Comparison of ENCODE assay signal across 8 mouse cellular contexts in the genomic region with DNA sequence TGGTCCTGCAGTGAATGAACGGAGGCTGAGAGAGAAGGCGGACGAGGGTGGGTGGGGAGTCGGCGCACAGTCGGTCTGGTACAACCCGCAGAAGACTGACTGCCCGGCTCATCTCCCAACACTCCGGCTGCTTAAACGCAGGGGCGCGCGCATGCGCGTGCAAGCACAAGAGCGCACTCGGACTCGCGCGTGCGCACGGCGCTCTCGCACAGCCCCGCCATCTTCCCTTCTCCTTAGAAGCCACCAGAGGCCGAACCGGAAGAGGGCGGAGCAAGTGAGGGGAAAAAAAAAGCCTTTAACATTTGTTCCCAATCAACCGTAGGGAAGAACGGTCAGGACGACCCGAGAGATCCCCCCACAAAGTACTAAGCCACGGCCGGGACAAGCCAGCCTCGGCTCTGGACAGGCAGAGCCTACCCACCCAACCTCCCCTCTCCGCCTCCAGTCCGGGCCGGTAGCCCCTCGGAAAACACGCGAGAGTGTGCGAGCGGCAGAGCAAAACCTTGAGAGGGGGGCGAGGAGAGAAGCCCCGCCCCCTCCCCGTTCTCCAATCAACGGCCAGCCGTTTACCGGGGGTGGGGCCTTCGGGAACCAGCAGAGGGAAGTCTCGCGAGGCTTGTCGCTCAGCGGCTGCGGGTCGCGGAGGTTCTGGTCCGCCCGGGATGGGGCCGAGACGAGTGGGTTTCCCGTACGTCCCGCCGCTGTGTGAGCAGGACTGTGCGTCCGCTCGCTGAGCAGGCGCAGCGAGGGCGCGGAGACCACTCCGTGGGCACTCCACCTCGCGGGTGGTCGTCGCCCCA. TPM values are rescaled to one million over a fixed set of nuclear protein-coding genes. Genes with fewer than 3 reads are reported as not detected.
DNase-seq lines count a peak whose midpoint lies in the region; ATAC-seq and TF ChIP-seq lines count a peak whose summit lies in the region.

A gene (minus strand): TSS at position 526 of the 800 bp plus-strand sequence.

- H3K27ac ChIP-seq in forebrain, embryonic 16.5 days (ENCODE audit: low read length): peak within 1 kb of the TSS; percentile 99
- H3K27ac ChIP-seq in layer of hippocampus, adult 2 months: peak within 1 kb of the TSS; percentile 99
- H3K27ac ChIP-seq in lung, embryonic 14.5 days (ENCODE audit: low read depth): peak within 1 kb of the TSS; percentile 97
- peak within 1 kb of the TSS; percentile 97 for H3K27ac ChIP-seq in olfactory bulb, adult 2 months (ENCODE audit: insufficient read depth, low read depth, low read length)
- H3K27ac ChIP-seq in thymus, adult 2 months (ENCODE audit: control insufficient read depth, insufficient read depth, low read length): peak within 1 kb of the TSS; percentile 87

- ATAC-seq in G1E (ENCODE audit: extremely low read depth, insufficient number of reproducible peaks, low FRiP score, poor library complexity, severe bottlenecking): peak; percentile 73
- ATAC-seq in forebrain, embryonic 16.5 days: peak; percentile 95
- peak; percentile 96 for ATAC-seq in lung, embryonic 14.5 days (ENCODE audit: insufficient read depth)

- intact Hi-C loops in heart, postnatal 36 days (cut with DNase I): loop anchor here (2.0 to 10.0 kb wide), 4 partner anchors 57 to 163 kb away; a partner anchor contains a TSS

- TF ChIP-seq CTCF in G1E (IDR thresholded peaks at IDR 0.05; ENCODE audit: low read depth, low read length): no peak
- peak; percentile 37; the same call in 1 of the 2 replicates for TF ChIP-seq CTCF in layer of hippocampus, adult 2 months (conservative IDR thresholded peaks at IDR 0.05)
- no peak for TF ChIP-seq CTCF in lung, embryonic 14.5 days (IDR thresholded peaks at IDR 0.05; ENCODE audit: low read depth)
- no peak for TF ChIP-seq CTCF in olfactory bulb, adult 2 months (IDR thresholded peaks at IDR 0.05; ENCODE audit: insufficient read depth, low read depth, low read length)
- no peak; the same call in 1 of the 2 replicates for TF ChIP-seq CTCF in thymus, adult 2 months (IDR thresholded peaks at IDR 0.05; ENCODE audit: borderline replicate concordance, control insufficient read depth, extremely low read depth, insufficient read depth, low read length, poor library complexity)

- under 1% methylated on average over 77 of the region's 77 CpGs for WGBS in forebrain, embryonic 16.5 days
- under 1% methylated on average over 77 of the region's 77 CpGs for WGBS in lung, embryonic 14.5 days
- WGBS in olfactory bulb, adult 2 months: under 1% methylated on average over 77 of the region's 77 CpGs
- under 1% methylated on average over 77 of the region's 77 CpGs for WGBS in thymus, adult 2 months

- peaks cover 22% of the 10 kb centered on the region for H3K36me3 ChIP-seq in G1E (replicated peaks)
- H3K36me3 ChIP-seq in forebrain, embryonic 16.5 days (ENCODE audit: control insufficient read depth, insufficient read depth): no peaks in the 10 kb centered on the region
- peaks cover 7% of the 10 kb centered on the region for H3K36me3 ChIP-seq in lung, embryonic 14.5 days (ENCODE audit: insufficient read depth)
- H3K36me3 ChIP-seq in thymus, adult 2 months (ENCODE audit: control insufficient read depth, insufficient read depth, low read length): no peaks in the 10 kb centered on the region

- H3K4me2 ChIP-seq in forebrain, embryonic 16.5 days (ENCODE audit: low read length): peak within 1 kb of the TSS; percentile 92
- peak within 1 kb of the TSS; percentile 86 for H3K4me2 ChIP-seq in lung, embryonic 14.5 days

- H3K27me3 ChIP-seq in G1E (ENCODE audit: insufficient read depth, low read length): no peaks in the 10 kb centered on the region
- H3K27me3 ChIP-seq in forebrain, embryonic 16.5 days (replicated peaks; ENCODE audit: control insufficient read depth, insufficient read depth, low read length): no peaks in the 10 kb centered on the region
- H3K27me3 ChIP-seq in lung, embryonic 14.5 days (ENCODE audit: insufficient read depth, low read length): no peaks in the 10 kb centered on the region
- no peaks in the 10 kb centered on the region for H3K27me3 ChIP-seq in thymus, adult 2 months (ENCODE audit: control insufficient read depth, insufficient read depth, low read length)

- H3K9me3 ChIP-seq in G1E (replicated peaks): no peaks in the 10 kb centered on the region
- no peaks in the 10 kb centered on the region for H3K9me3 ChIP-seq in forebrain, embryonic 16.5 days (ENCODE audit: control insufficient read depth, low read length)
- no peaks in the 10 kb centered on the region for H3K9me3 ChIP-seq in lung, embryonic 14.5 days (ENCODE audit: low read depth, low read length)

- H3K4me1 ChIP-seq in G1E (ENCODE audit: insufficient read depth, low read depth, low read length): peaks cover 29% of the 10 kb centered on the region
- peaks cover 25% of the 10 kb centered on the region for H3K4me1 ChIP-seq in forebrain, embryonic 16.5 days (replicated peaks; ENCODE audit: control insufficient read depth, insufficient read depth, low read length)
- peaks cover 8% of the 10 kb centered on the region; the same call in 1 of the 2 replicates for H3K4me1 ChIP-seq in lung, embryonic 14.5 days (ENCODE audit: insufficient read depth)
- no peaks in the 10 kb centered on the region; the same call in 1 of the 2 replicates for H3K4me1 ChIP-seq in olfactory bulb, adult 2 months (ENCODE audit: control insufficient read depth, insufficient read depth, low read length)
- H3K4me1 ChIP-seq in thymus, adult 2 months (replicated peaks; ENCODE audit: control insufficient read depth, insufficient read depth, low read length): peaks cover 8% of the 10 kb centered on the region; the same call in 1 of the 2 replicates

- H3K9ac ChIP-seq in forebrain, embryonic 16.5 days (replicated peaks; ENCODE audit: low read depth, low read length): peak within 1 kb of the TSS; percentile 94
- peak within 1 kb of the TSS; percentile 95 for H3K9ac ChIP-seq in lung, embryonic 14.5 days

- DNase-seq in G1E (ENCODE audit: low spot score): peak; percentile 90
- DNase-seq in cerebellum, adult 18-20 months: peak; percentile 97 to 98
- peak; percentile 95 to 97 for DNase-seq in heart, postnatal 36 days
- peak; percentile 96 to 97 for DNase-seq in layer of hippocampus, adult 2 months (ENCODE audit: low spot score in 2 of 2)
- DNase-seq in lung, embryonic 14.5 days: peak; percentile 99
- DNase-seq in thymus, adult 2 months: peak; percentile 96

- TF ChIP-seq POLR2A in olfactory bulb, adult 2 months (IDR thresholded peaks at IDR 0.05; ENCODE audit: insufficient read depth, low read depth, low read length): peak; percentile 97
- TF ChIP-seq POLR2A in thymus, adult 2 months (IDR thresholded peaks at IDR 0.05; ENCODE audit: control insufficient read depth, extremely low read depth, insufficient read depth, low read length, poor library complexity): peak; percentile 81

- peak within 1 kb of the TSS; percentile 99 for H3K4me3 ChIP-seq in G1E (ENCODE audit: low read depth, low read length)
- H3K4me3 ChIP-seq in forebrain, embryonic 16.5 days (replicated peaks; ENCODE audit: low read length): peak within 1 kb of the TSS; percentile 98
- peak within 1 kb of the TSS; percentile 99 for H3K4me3 ChIP-seq in layer of hippocampus, adult 2 months
- H3K4me3 ChIP-seq in lung, embryonic 14.5 days (ENCODE audit: low read depth, low read length): peak within 1 kb of the TSS; percentile 94
- H3K4me3 ChIP-seq in olfactory bulb, adult 2 months (ENCODE audit: insufficient read depth, low read depth, low read length): peak within 1 kb of the TSS; percentile 87
- H3K4me3 ChIP-seq in thymus, adult 2 months (ENCODE audit: control insufficient read depth, insufficient read depth, low read length): peak within 1 kb of the TSS; percentile 88

RNA-seq across cellular contexts. Expression of the gene that starts here (rescaled TPM):
- 69.5 and 117 TPM in 2 replicates for total RNA-seq in G1E (2014; fragmentation: Nextera tagmentation)
- total RNA-seq in G1E (2017): 122 and 137 TPM in 2 replicates
- polyA plus RNA-seq in G1E (2012): 16.4 and 24.4 TPM in 2 replicates
- polyA plus RNA-seq in forebrain, embryonic 16.5 days (2015; fragmentation: Nextera tagmentation; extraction: Ambion mirVana): 67.7 and 70.1 TPM in 2 replicates
- 10 to 100 TPM; 18.7 to 19.1 TPM for total RNA-seq in heart, postnatal 36 days (2021)
- total RNA-seq in layer of hippocampus, adult 2 months (2021): 10 to 100 TPM; 46.8 to 51.1 TPM
- polyA plus RNA-seq in lung, embryonic 14.5 days (2014; fragmentation: Nextera tagmentation; extraction: Ambion mirVana): 62.7 and 70.2 TPM in 2 replicates
- 567 TPM in 1 of 2 replicates, not detected in the other for polyA plus RNA-seq in olfactory bulb, adult 2 months (2012; ENCODE audit: insufficient read depth, insufficient read length, low replicate concordance, missing spikeins)
- polyA plus RNA-seq in thymus, adult 2 months (2012; rRNA removed): 37.3 and 44.0 TPM in 2 replicates

Comparison
In these comparisons a context has a peak if more than half of its experiments do, and no peak if none do; other contexts are left out.
1. Peak in every context shown above with its lines: DNase-seq, ATAC-seq, H3K4me3 ChIP-seq and H3K27ac ChIP-seq.